Mouse (Mus musculus) left cerebral cortex, adult 18-20 months (tissue): Measurements from ENCODE around the gene Hist1h3c. TPM values are rescaled to one million over a fixed set of nuclear protein-coding genes. Genes with fewer than 3 reads are reported as not detected.
"Not testable (repeated sequence)": the region's sequence is repeated elsewhere in the genome, so short reads cannot be mapped to it uniquely, and the experiment has no call there.

Experiments used
- DNase-seq, 2 experiments: peaks; one replicate each; pipeline ENCODE4 v3.0.0; 2021 to 2022; ENCODE audit warnings: low spot score in 2 of 2, mixed read lengths in 1 of 2
- long read RNA-seq, 2 experiments: library from polyadenylated mRNA; stranded (forward); transcript quantifications; one replicate each; pipeline ENCODE4 v2.0.0; 2021
- total RNA-seq, 2 experiments: library from RNA; stranded (reverse); gene quantifications; 2 replicates each; pipeline ENCODE4 v1.2.3; 2021

Gene Hist1h3c
- not detected for total RNA-seq
- long read RNA-seq, experiment 1: 0 reads
- long read RNA-seq, experiment 2: 0 reads

GRCm38 (mm10) chr13:23745381-23746161 lies at the start of gene Hist1h3c:
Gene Hist1h3c, minus strand, starts transcription at chr13:23745602.
- peak; percentile 85 to 87 for DNase-seq

- peak; percentile 35 to 54 for DNase-seq
These were observed 47.1 kb upstream of the Hist1h3c start for GRCm38 (mm10) chr13:23792520-23792919.

- DNase-seq: no peak
These were observed 33.6 kb upstream of the Hist1h3c start for GRCm38 (mm10) chr13:23779025-23779424.

GRCm38 (mm10) chr13:23778339-23778738 lies 32.9 kb upstream of the Hist1h3c start:
- DNase-seq: no peak

- DNase-seq: peak; percentile 35 to 42
These were observed 27.3 kb upstream of the Hist1h3c start for GRCm38 (mm10) chr13:23772561-23773313.

- DNase-seq: not testable (repeated sequence)
These were observed 24.2 kb upstream of the Hist1h3c start, which contains the start of gene Trim38 for GRCm38 (mm10) chr13:23769613-23770012. Gene Trim38, plus strand, starts transcription at chr13:23769913.

GRCm38 (mm10) chr13:23768834-23769397 lies 23.5 kb upstream of the Hist1h3c start:
- no peak for DNase-seq

GRCm38 (mm10) chr13:23766772-23767171 lies 21.4 kb upstream of the Hist1h3c start:
- no peak for DNase-seq

GRCm38 (mm10) chr13:23765172-23765513 lies 19.7 kb upstream of the Hist1h3c start:
- DNase-seq: no peak

- DNase-seq: no peak
These were observed 19.1 kb upstream of the Hist1h3c start for GRCm38 (mm10) chr13:23764324-23765171.

- DNase-seq: peak; percentile 71 to 77
These were observed 18.4 kb upstream of the Hist1h3c start, which contains the start of gene Hist1h1a for GRCm38 (mm10) chr13:23763586-23764323. Gene Hist1h1a, plus strand, starts transcription at chr13:23763666.

GRCm38 (mm10) chr13:23763242-23763585 lies 17.8 kb upstream of the Hist1h3c start:
- no peak for DNase-seq

GRCm38 (mm10) chr13:23761871-23762821 lies 16.7 kb upstream of the Hist1h3c start, which contains the start of gene Hist1h3a:
Gene Hist1h3a, minus strand, starts transcription at chr13:23762386.
- peak; percentile 50 to 53 for DNase-seq

- DNase-seq: peak; percentile 99
These were observed 15.8 kb upstream of the Hist1h3c start, which contains the start of gene Hist1h4a for GRCm38 (mm10) chr13:23760972-23761864. Gene Hist1h4a, minus strand, starts transcription at chr13:23761230.

- no peak for DNase-seq
These were observed 15.0 kb upstream of the Hist1h3c start for GRCm38 (mm10) chr13:23760240-23760971.

GRCm38 (mm10) chr13:23759916-23760239 lies 14.5 kb upstream of the Hist1h3c start:
- no peak for DNase-seq

GRCm38 (mm10) chr13:23759251-23759771 lies 13.9 kb upstream of the Hist1h3c start:
- DNase-seq: no peak
